In the genomic region with DNA sequence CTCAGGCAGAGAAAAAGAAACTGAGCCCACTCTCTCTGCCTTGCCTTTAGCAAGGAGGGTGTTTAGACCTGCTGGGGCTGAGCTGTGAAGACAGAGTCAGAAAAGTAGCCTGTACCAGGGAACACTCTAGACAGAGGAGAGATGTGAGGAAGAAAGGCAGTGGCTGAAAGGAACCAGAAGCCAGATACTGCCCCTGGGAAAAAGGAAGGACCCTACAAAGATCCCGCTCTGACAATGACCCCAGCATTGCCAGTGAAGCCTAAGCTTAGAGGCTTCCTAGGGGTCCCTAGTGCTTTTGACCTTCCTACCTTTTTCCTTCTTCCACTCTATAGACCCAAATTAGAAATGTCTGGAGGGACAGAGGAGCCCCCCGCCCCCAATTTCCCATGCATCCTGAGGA, we compare ENCODE assay signal across 16 mouse cellular contexts. TPM values are rescaled to one million over a fixed set of nuclear protein-coding genes. Genes with fewer than 3 reads are reported as not detected.
A peak's percentile ranks its signal among the peaks of the same experiment; 100 is the strongest.
DNase-seq lines count a peak whose midpoint lies in the region; ATAC-seq lines count a peak whose summit lies in the region.
"Had no signal": no experiment of that assay in that cellular context is flagged by ENCODE, and none has a peak within 500 bp of the region (broad histone marks: within the 10 kb centered on the region; RNA-seq: fewer than 3 reads in every experiment).

No protein-coding gene starts in this region.

- peak; percentile 6 for DNase-seq in hindbrain, embryonic 10.5 days (ENCODE audit: low spot score)
- no peak for DNase-seq in neural tube, embryonic 10.5 days (ENCODE audit: extremely low spot score, low spot score)
- no peak for DNase-seq in limb, embryonic 11.5 days (ENCODE audit: low spot score)
- no peak for DNase-seq in urinary bladder, adult 2 months (ENCODE audit: low spot score)
- DNase-seq: adrenal gland, postnatal 36 days; cerebellum, postnatal 10 days; forebrain, postnatal 0 days; gastrocnemius, postnatal 36 days; kidney, adult 2 months; lung, adult 18-20 months; retina, postnatal 1 day; thymus, adult 18-20 months had no signal

- peaks cover 100% of the 10 kb centered on the region for H3K27me3 ChIP-seq in hindbrain, embryonic 10.5 days (ENCODE audit: insufficient read depth, poor library complexity, severe bottlenecking)
- H3K27me3 ChIP-seq in hindbrain, embryonic 12.5 days: peaks cover 99% of the 10 kb centered on the region
- peaks cover 93% of the 10 kb centered on the region for H3K27me3 ChIP-seq in neural tube, embryonic 15.5 days (replicated peaks)
- peaks cover 49% of the 10 kb centered on the region for H3K27me3 ChIP-seq in limb, embryonic 11.5 days (ENCODE audit: control insufficient read depth, insufficient read depth, low read length)
- H3K27me3 ChIP-seq in forebrain, embryonic 13.5 days: peaks cover 100% of the 10 kb centered on the region

- WGBS in hindbrain, embryonic 10.5 days: 6% methylated on average over 2 of the region's 2 CpGs
- WGBS in hindbrain, embryonic 12.5 days: 8% methylated on average over 2 of the region's 2 CpGs
- WGBS in neural tube, embryonic 15.5 days: 12% methylated on average over 2 of the region's 2 CpGs
- 48% methylated on average over 2 of the region's 2 CpGs for WGBS in limb, embryonic 11.5 days
- WGBS in forebrain, embryonic 13.5 days: 8% methylated on average over 2 of the region's 2 CpGs

- no peak overlapping the region for H3K9ac ChIP-seq in hindbrain, embryonic 12.5 days
- no peak overlapping the region for H3K9ac ChIP-seq in neural tube, embryonic 15.5 days (replicated peaks)
- H3K9ac ChIP-seq in limb, embryonic 11.5 days (ENCODE audit: low read length): peak overlapping the region; percentile 31
- no peak overlapping the region for H3K9ac ChIP-seq in forebrain, embryonic 13.5 days
- H3K9ac ChIP-seq: forebrain, postnatal 0 days had no signal

- H3K36me3 ChIP-seq in hindbrain, embryonic 10.5 days: no peaks in the 10 kb centered on the region
- no peaks in the 10 kb centered on the region for H3K36me3 ChIP-seq in hindbrain, embryonic 12.5 days
- H3K36me3 ChIP-seq in neural tube, embryonic 15.5 days: no peaks in the 10 kb centered on the region
- H3K36me3 ChIP-seq in limb, embryonic 11.5 days (ENCODE audit: control insufficient read depth, insufficient read depth, low read length): no peaks in the 10 kb centered on the region
- no peaks in the 10 kb centered on the region for H3K36me3 ChIP-seq in forebrain, embryonic 13.5 days (ENCODE audit: poor library complexity, severe bottlenecking)

- no peak overlapping the region for H3K4me3 ChIP-seq in hindbrain, embryonic 10.5 days
- no peak overlapping the region for H3K4me3 ChIP-seq in hindbrain, embryonic 12.5 days
- H3K4me3 ChIP-seq in neural tube, embryonic 15.5 days (replicated peaks): no peak overlapping the region
- H3K4me3 ChIP-seq in limb, embryonic 11.5 days (ENCODE audit: low read depth, low read length): peak overlapping the region; percentile 54
- no peak overlapping the region for H3K4me3 ChIP-seq in forebrain, embryonic 13.5 days

- no peaks in the 10 kb centered on the region for H3K9me3 ChIP-seq in hindbrain, embryonic 10.5 days
- no peaks in the 10 kb centered on the region for H3K9me3 ChIP-seq in hindbrain, embryonic 12.5 days (replicated peaks)
- H3K9me3 ChIP-seq in neural tube, embryonic 15.5 days (replicated peaks): no peaks in the 10 kb centered on the region
- no peaks in the 10 kb centered on the region for H3K9me3 ChIP-seq in limb, embryonic 11.5 days (ENCODE audit: control insufficient read depth, low read length)
- no peaks in the 10 kb centered on the region for H3K9me3 ChIP-seq in forebrain, embryonic 13.5 days (replicated peaks)

- H3K27ac ChIP-seq in hindbrain, embryonic 10.5 days: no peak overlapping the region
- H3K27ac ChIP-seq in hindbrain, embryonic 12.5 days: no peak overlapping the region
- H3K27ac ChIP-seq in neural tube, embryonic 15.5 days (replicated peaks): no peak overlapping the region
- H3K27ac ChIP-seq in limb, embryonic 11.5 days (replicated peaks; ENCODE audit: low read depth, low read length): no peak overlapping the region
- no peak overlapping the region for H3K27ac ChIP-seq in forebrain, embryonic 13.5 days

- H3K4me1 ChIP-seq in hindbrain, embryonic 10.5 days (replicated peaks): peaks cover 32% of the 10 kb centered on the region
- peaks cover 20% of the 10 kb centered on the region for H3K4me1 ChIP-seq in hindbrain, embryonic 12.5 days
- peaks cover 34% of the 10 kb centered on the region for H3K4me1 ChIP-seq in neural tube, embryonic 15.5 days
- peaks cover 18% of the 10 kb centered on the region for H3K4me1 ChIP-seq in limb, embryonic 11.5 days (ENCODE audit: control insufficient read depth, insufficient read depth, low read length)
- peaks cover 20% of the 10 kb centered on the region for H3K4me1 ChIP-seq in forebrain, embryonic 13.5 days

- no peak for ATAC-seq in hindbrain, embryonic 12.5 days (ENCODE audit: low FRiP score)
- ATAC-seq in neural tube, embryonic 15.5 days (ENCODE audit: low FRiP score): no peak
- no peak for ATAC-seq in limb, embryonic 11.5 days (ENCODE audit: insufficient number of reproducible peaks, low FRiP score, low TSS enrichment, low read depth)
- ATAC-seq in forebrain, embryonic 13.5 days: no peak
- ATAC-seq: CD4-positive, CD25-positive, alpha-beta regulatory T cell, adult 4 months; forebrain, postnatal 0 days had no signal

- no peak overlapping the region; the same call in 1 of the 2 replicates for H3K4me2 ChIP-seq in hindbrain, embryonic 12.5 days (replicated peaks)
- 0 out of 2 replicates have a peak overlapping the region, but pooled peaks have one; percentile 9 for H3K4me2 ChIP-seq in neural tube, embryonic 15.5 days
- peak overlapping the region; percentile 78; the same call in 1 of the 2 replicates for H3K4me2 ChIP-seq in limb, embryonic 11.5 days (ENCODE audit: low read depth, severe bottlenecking)
- no peak overlapping the region for H3K4me2 ChIP-seq in forebrain, embryonic 13.5 days

RNA-seq across cellular contexts. Expression of gene Osr1, which starts 7.7 kb away (rescaled TPM):
- 5.1 and 7.8 TPM in 2 replicates for polyA plus RNA-seq in hindbrain, embryonic 10.5 days (2016; fragmentation: Nextera tagmentation; extraction: Ambion mirVana)
- 19.7 and 37.7 TPM in 2 replicates for polyA plus RNA-seq in hindbrain, embryonic 12.5 days (2016; fragmentation: Nextera tagmentation; extraction: Ambion mirVana)
- 6.6 and 11.1 TPM in 2 replicates for polyA plus RNA-seq in neural tube, embryonic 15.5 days (2015; fragmentation: Nextera tagmentation; extraction: Ambion mirVana)
- 62.8 and 81.9 TPM in 2 replicates for polyA plus RNA-seq in limb, embryonic 11.5 days (2014; fragmentation: Nextera tagmentation; extraction: Ambion mirVana)
- 59.8 and 99.7 TPM in 2 replicates for polyA plus RNA-seq in urinary bladder, adult 2 months (2012; rRNA removed)
- polyA plus RNA-seq in forebrain, embryonic 13.5 days (2015; fragmentation: Nextera tagmentation; extraction: Ambion mirVana): 3.6 and 3.8 TPM in 2 replicates
- polyA plus RNA-seq: CD4-positive, CD25-positive, alpha-beta regulatory T cell, adult 4 months had no signal

Comparison
In these comparisons a context has a peak if more than half of its experiments do, and no peak if none do; other contexts are left out.
1. H3K4me2 ChIP-seq: peak in neural tube, embryonic 15.5 days (single experiment) and limb, embryonic 11.5 days (single experiment); none in hindbrain, embryonic 12.5 days (single experiment) and forebrain, embryonic 13.5 days (single experiment).